Mouse (Mus musculus): ENCODE measurements at regions not wholly inside any gene's neighbourhood (a gene's known extent, or its start where the extent isn't known, plus 50 kb on each side); places are given as distances from the start of the nearest gene placed in this dataset.
A peak's percentile ranks its signal among the peaks of the same experiment; 100 is the strongest.

DNA sequence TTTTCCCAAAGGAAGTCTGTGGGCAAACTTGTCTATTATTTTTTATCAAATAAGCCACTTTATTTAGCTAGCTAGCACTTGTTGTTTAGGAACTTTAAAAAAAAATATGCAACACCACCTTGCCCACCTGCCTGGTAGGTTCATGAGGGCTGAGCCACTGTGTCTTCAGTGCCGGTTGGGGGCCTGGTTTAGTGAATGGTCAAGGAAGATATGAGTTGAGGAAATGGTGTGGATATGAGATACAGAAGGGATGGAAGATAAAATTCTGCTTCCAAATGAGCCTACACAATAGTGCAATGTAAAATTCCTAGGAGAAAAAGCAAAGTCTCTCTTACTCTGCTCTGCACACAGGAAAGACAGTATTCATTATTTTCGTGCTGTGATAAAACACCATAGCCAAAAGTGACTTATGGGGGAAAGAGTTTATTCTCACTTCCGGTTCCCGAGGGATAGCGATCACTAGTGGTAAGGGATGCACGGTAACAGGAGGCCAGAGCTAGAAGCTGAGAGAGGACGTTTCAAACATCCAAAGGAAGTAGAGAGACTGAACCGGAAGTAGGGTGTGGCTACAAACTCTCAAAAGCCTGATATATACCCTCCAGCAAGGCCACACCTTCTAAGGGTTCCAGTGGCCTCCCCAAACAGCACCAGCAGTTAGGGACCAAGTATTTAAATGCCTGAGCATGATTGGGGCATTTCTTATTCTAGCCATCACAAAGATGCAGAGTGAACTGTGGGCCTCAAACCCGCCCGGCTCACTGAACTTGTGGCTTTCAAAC lies 53.7 kb upstream of the Dlg1 start:
- TF ChIP-seq EP300 (IDR thresholded peaks at IDR 0.05; ENCODE audit: low read depth) (peak; percentile 33; the same call in 1 of the 2 replicates), CTCF (IDR thresholded peaks at IDR 0.05; ENCODE audit: low read depth) (no peak)
